In the genomic region with DNA sequence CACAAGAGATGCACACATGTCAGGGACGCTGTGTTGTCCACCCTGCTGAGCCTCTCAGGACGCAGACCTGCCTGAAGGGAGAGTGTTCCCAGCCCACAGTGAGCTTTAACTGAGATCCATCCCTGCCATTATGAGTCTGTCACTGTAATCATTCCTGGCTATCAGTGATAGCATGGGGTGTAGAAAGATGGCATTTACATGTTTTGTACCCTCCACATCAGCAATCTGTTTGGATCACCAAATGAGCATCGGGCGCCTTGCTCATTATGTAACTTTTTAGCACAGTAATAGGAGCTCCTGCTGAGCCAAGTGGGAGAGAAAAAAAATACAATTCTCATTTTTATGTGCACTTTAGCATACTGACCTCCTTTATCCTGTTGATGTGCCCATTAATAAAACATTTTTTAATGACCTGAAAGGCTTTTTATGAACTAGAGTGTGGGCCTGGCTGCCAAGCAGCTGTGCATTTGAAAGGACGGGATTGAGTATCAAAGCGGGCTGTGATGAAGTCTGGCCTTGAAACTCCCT, we compare ENCODE assay signal across 18 mouse cellular contexts.
DNase-seq lines count a peak whose midpoint lies in the region; ATAC-seq lines count a peak whose summit lies in the region.
"Had no signal": no experiment of that assay in that cellular context is flagged by ENCODE, and none has a peak within 500 bp of the region (broad histone marks: within the 10 kb centered on the region; RNA-seq: fewer than 3 reads in every experiment).

No protein-coding gene starts in this region.

- no peak overlapping the region for H3K4me2 ChIP-seq in midbrain, embryonic 12.5 days (replicated peaks)
- no peak overlapping the region for H3K4me2 ChIP-seq in forebrain, embryonic 13.5 days
- no peak overlapping the region for H3K4me2 ChIP-seq in midbrain, embryonic 16.5 days (ENCODE audit: low read length)
- H3K4me2 ChIP-seq: heart, embryonic 15.5 days; hindbrain, embryonic 14.5 days; limb, embryonic 15.5 days had no signal

- ATAC-seq in frontal cortex, adult (ENCODE audit: low TSS enrichment) = 0 out of 2 replicates have a peak, but pooled peaks have one; percentile 3
- ATAC-seq in midbrain, embryonic 12.5 days (ENCODE audit: low FRiP score, low read depth) = peak; percentile 54
- ATAC-seq in forebrain, embryonic 13.5 days = peak; percentile 76
- ATAC-seq in midbrain, embryonic 16.5 days = peak; percentile 66
- ATAC-seq: liver, postnatal 0 days had no signal

- H3K36me3 ChIP-seq in midbrain, embryonic 12.5 days = peaks cover 17% of the 10 kb centered on the region
- H3K36me3 ChIP-seq in midbrain, embryonic 10.5 days = peaks cover 50% of the 10 kb centered on the region
- H3K36me3 ChIP-seq in forebrain, embryonic 13.5 days (ENCODE audit: poor library complexity, severe bottlenecking) = peaks cover 15% of the 10 kb centered on the region
- no peaks in the 10 kb centered on the region for H3K36me3 ChIP-seq in midbrain, embryonic 16.5 days (ENCODE audit: control insufficient read depth, insufficient read depth, low read length)

- H3K9me3 ChIP-seq in midbrain, embryonic 12.5 days = no peaks in the 10 kb centered on the region
- 0 out of 2 replicates have a peak, but pooled peaks cover 3% of the 10 kb centered on the region for H3K9me3 ChIP-seq in midbrain, embryonic 10.5 days (replicated peaks)
- peaks cover 3% of the 10 kb centered on the region for H3K9me3 ChIP-seq in forebrain, embryonic 13.5 days (replicated peaks)
- H3K9me3 ChIP-seq in midbrain, embryonic 16.5 days (replicated peaks; ENCODE audit: control insufficient read depth, low read length, poor library complexity, severe bottlenecking) = no peaks in the 10 kb centered on the region
- H3K9me3 ChIP-seq: heart, embryonic 15.5 days; limb, embryonic 15.5 days had no signal

- DNase-seq in frontal cortex, postnatal 25 days (ENCODE audit: low spot score in 2 of 2) = no peak
- no peak for DNase-seq in midbrain, embryonic 10.5 days (ENCODE audit: low spot score)
- no peak for DNase-seq in cerebellum, adult 9-10 months
- DNase-seq in heart, adult 8-10 months (ENCODE audit: low spot score) = no peak
- DNase-seq: kidney, adult 11 months; kidney, postnatal 25 days; liver, postnatal 0 days; lung, postnatal 4 days; right cerebral cortex, postnatal 25 days; thymus, postnatal 25 days had no signal

- no peak overlapping the region for H3K4me3 ChIP-seq in midbrain, embryonic 12.5 days
- H3K4me3 ChIP-seq in midbrain, embryonic 10.5 days = no peak overlapping the region
- no peak overlapping the region for H3K4me3 ChIP-seq in forebrain, embryonic 13.5 days
- no peak overlapping the region for H3K4me3 ChIP-seq in midbrain, embryonic 16.5 days (ENCODE audit: low read depth, low read length)
- H3K4me3 ChIP-seq: heart, embryonic 15.5 days; left cerebral cortex, adult 2 months; limb, embryonic 15.5 days had no signal

- 82% methylated on average over 6 of the region's 6 CpGs for WGBS in midbrain, embryonic 12.5 days
- 91% methylated on average over 6 of the region's 6 CpGs for WGBS in midbrain, embryonic 10.5 days
- WGBS in forebrain, embryonic 13.5 days = 68% methylated on average over 6 of the region's 6 CpGs
- 50% methylated on average over 6 of the region's 6 CpGs for WGBS in midbrain, embryonic 16.5 days

- H3K27me3 ChIP-seq in midbrain, embryonic 12.5 days = no peaks in the 10 kb centered on the region
- no peaks in the 10 kb centered on the region for H3K27me3 ChIP-seq in midbrain, embryonic 10.5 days (ENCODE audit: low read depth, poor library complexity, severe bottlenecking)
- no peaks in the 10 kb centered on the region for H3K27me3 ChIP-seq in forebrain, embryonic 13.5 days
- no peaks in the 10 kb centered on the region for H3K27me3 ChIP-seq in midbrain, embryonic 16.5 days (ENCODE audit: control insufficient read depth, insufficient read depth, low read depth, low read length)
- H3K27me3 ChIP-seq: heart, embryonic 15.5 days; limb, embryonic 15.5 days had no signal

- 0 out of 2 replicates have a peak overlapping the region, but pooled peaks have one; percentile 15 for H3K27ac ChIP-seq in midbrain, embryonic 12.5 days (replicated peaks)
- no peak overlapping the region for H3K27ac ChIP-seq in midbrain, embryonic 10.5 days (replicated peaks)
- H3K27ac ChIP-seq in forebrain, embryonic 13.5 days = no peak overlapping the region; the same call in 1 of the 2 replicates
- peak overlapping the region; percentile 40; the same call in 1 of the 2 replicates for H3K27ac ChIP-seq in midbrain, embryonic 16.5 days (ENCODE audit: low read length)
- H3K27ac ChIP-seq: heart, embryonic 15.5 days; hindbrain, embryonic 14.5 days; left cerebral cortex, adult 2 months; limb, embryonic 15.5 days had no signal

- no peak overlapping the region for H3K9ac ChIP-seq in midbrain, embryonic 12.5 days (replicated peaks)
- H3K9ac ChIP-seq in forebrain, embryonic 13.5 days = no peak overlapping the region
- no peak overlapping the region for H3K9ac ChIP-seq in midbrain, embryonic 16.5 days (ENCODE audit: low read depth, low read length)
- H3K9ac ChIP-seq: heart, embryonic 15.5 days; hindbrain, embryonic 14.5 days; limb, embryonic 15.5 days; liver, postnatal 0 days had no signal

- no peaks in the 10 kb centered on the region for H3K4me1 ChIP-seq in midbrain, embryonic 12.5 days
- no peaks in the 10 kb centered on the region for H3K4me1 ChIP-seq in midbrain, embryonic 10.5 days
- no peaks in the 10 kb centered on the region for H3K4me1 ChIP-seq in forebrain, embryonic 13.5 days
- H3K4me1 ChIP-seq in midbrain, embryonic 16.5 days (ENCODE audit: control insufficient read depth, insufficient read depth, low read length) = no peaks in the 10 kb centered on the region
- H3K4me1 ChIP-seq: limb, embryonic 15.5 days had no signal

Comparison
In these comparisons a context has a peak if more than half of its experiments do, and no peak if none do; other contexts are left out.
1. H3K27ac ChIP-seq: peak in midbrain, embryonic 12.5 days (single experiment) and midbrain, embryonic 16.5 days (single experiment); none in midbrain, embryonic 10.5 days (single experiment) and forebrain, embryonic 13.5 days (single experiment).
2. ATAC-seq: peak in every context shown above with its lines; median percentile 76 in forebrain, embryonic 13.5 days; 66 in midbrain, embryonic 16.5 days; 54 in midbrain, embryonic 12.5 days; 3 in frontal cortex, adult.